Mouse (Mus musculus) C2C12 (cell line): ENCODE data around the gene Fam53b. TPM values are rescaled to one million over a fixed set of nuclear protein-coding genes. Genes with fewer than 3 reads are reported as not detected.
A peak's percentile ranks its signal among the peaks of the same experiment; 100 is the strongest.

Source experiments
- H3K27me3 ChIP-seq: one replicate; pipeline ENCODE4 v1.6.1; 2011; ENCODE audit not compliant: control insufficient read depth, insufficient read depth, insufficient read length
- H3K36me3 ChIP-seq: one replicate; pipeline ENCODE4 v1.6.1; 2011; ENCODE audit not compliant: control insufficient read depth, insufficient read depth
- H3K4me3 ChIP-seq: one replicate; pipeline ENCODE4 v1.5.1; 2011; ENCODE audit warnings: mild to moderate bottlenecking, control low read depth; ENCODE audit not compliant: poor library complexity, insufficient read depth, severe bottlenecking
- H3K79me2 ChIP-seq: one replicate; pipeline ENCODE4 v1.6.1; 2011; ENCODE audit not compliant: control insufficient read depth, insufficient read depth
- H3K79me3 ChIP-seq: one replicate; pipeline ENCODE4 v1.6.1; 2011; ENCODE audit warnings: low read depth, control low read depth
- H3ac ChIP-seq: one replicate; pipeline ENCODE3; 2011; ENCODE audit warnings: low read depth; ENCODE audit not compliant: control insufficient read depth, insufficient read length
- CEBPB ChIP-seq: IDR thresholded peaks from one replicate; pipeline ENCODE4 v1.6.1; 2011; ENCODE audit warnings: low read depth, mild to moderate bottlenecking, control low read depth, moderate library complexity
- CTCF ChIP-seq: IDR thresholded peaks from one replicate; pipeline ENCODE4 v1.5.1; 2011; ENCODE audit not compliant: control insufficient read depth, insufficient read depth, insufficient read length
- FOSL1 ChIP-seq: IDR thresholded peaks from one replicate; pipeline ENCODE4 v1.8.0; 2011; ENCODE audit warnings: mild to moderate bottlenecking, low read length; ENCODE audit not compliant: poor library complexity, insufficient read depth, severe bottlenecking
- MAX ChIP-seq: IDR thresholded peaks from one replicate; pipeline ENCODE4 v1.6.1; 2011; ENCODE audit warnings: mild to moderate bottlenecking, control low read depth
- MYOD1 ChIP-seq: IDR thresholded peaks from one replicate; pipeline ENCODE4 v1.6.1; 2011; ENCODE audit warnings: low read depth; ENCODE audit not compliant: control insufficient read depth, insufficient read length
- MYOG ChIP-seq: IDR thresholded peaks from one replicate; pipeline ENCODE4 v1.6.1; 2011; ENCODE audit not compliant: control insufficient read depth, insufficient read length; ENCODE audit errors: extremely low read depth
- USF1 ChIP-seq: IDR thresholded peaks from one replicate; pipeline ENCODE4 v1.6.1; 2011; ENCODE audit warnings: low read depth, mild to moderate bottlenecking, control low read depth, moderate library complexity
- polyA plus RNA-seq: library from polyadenylated mRNA; unstranded; fragments of >200 nt; fragmentation: generic; extraction: Trizol; gene quantifications from one replicate; pipeline ENCODE4 v1.2.1, GENCODE M21; 2012; ENCODE audit warnings: missing spikeins

Gene Fam53b
- polyA plus RNA-seq, 1 experiment, result 3.2 TPM

- H3K36me3 ChIP-seq, result no peaks in the 10 kb centered on the region
- H3K79me3 ChIP-seq, result no peaks in the 10 kb centered on the region
- no peak overlapping the region for H3ac ChIP-seq
- TF ChIP-seq MYOD1, result no peak
- no peak for TF ChIP-seq FOSL1
- TF ChIP-seq USF1, result no peak
- TF ChIP-seq CEBPB, result no peak
- TF ChIP-seq MAX, result no peak
- no peak for TF ChIP-seq MYOG
- no peak for TF ChIP-seq CTCF
- no peaks in the 10 kb centered on the region for H3K79me2 ChIP-seq
- H3K4me3 ChIP-seq, result no peak overlapping the region
- H3K27me3 ChIP-seq, result no peaks in the 10 kb centered on the region
These were observed 93.1 kb downstream of the Fam53b start for GRCm38 (mm10) chr7:132720562-132720961.

- Histone ChIP-seq H3K27me3 (no peaks in the 10 kb centered on the region), H3K36me3 (no peaks in the 10 kb centered on the region), H3K79me3 (no peaks in the 10 kb centered on the region), H3ac (no peak overlapping the region), H3K79me2 (no peaks in the 10 kb centered on the region), H3K4me3 (no peak overlapping the region)
- TF ChIP-seq FOSL1 (peak; percentile 73), CTCF (no peak)
These were observed 94.1 kb downstream of the Fam53b start for GRCm38 (mm10) chr7:132719570-132719969.

- Histone ChIP-seq H3K36me3 (no peaks in the 10 kb centered on the region), H3K79me2 (no peaks in the 10 kb centered on the region), H3K79me3 (no peaks in the 10 kb centered on the region)
These were observed 98.4 kb downstream of the Fam53b start for GRCm38 (mm10) chr7:132715259-132715658.

GRCm38 (mm10) chr7:132714236-132714923 lies 99.3 kb downstream of the Fam53b start:
- TF ChIP-seq USF1, result peak; percentile 45
- no peak for TF ChIP-seq MYOG
- TF ChIP-seq MAX, result no peak
- Histone ChIP-seq H3K36me3 (no peaks in the 10 kb centered on the region), H3ac (no peak overlapping the region), H3K4me3 (no peak overlapping the region), H3K79me2 (no peaks in the 10 kb centered on the region), H3K79me3 (no peaks in the 10 kb centered on the region), H3K27me3 (no peaks in the 10 kb centered on the region)

More at GRCm38 (mm10) chr7:132715259-132715658, 98.4 kb downstream of the Fam53b start:
- Histone ChIP-seq H3K4me3 (no peak overlapping the region), H3K27me3 (no peaks in the 10 kb centered on the region), H3ac (no peak overlapping the region)
- TF ChIP-seq MYOG, result no peak
- no peak for TF ChIP-seq MAX

GRCm38 (mm10) chr7:132713483-132714126 lies 100.1 kb downstream of the Fam53b start:
- H3K27me3 ChIP-seq, result no peaks in the 10 kb centered on the region
- no peak overlapping the region for H3K4me3 ChIP-seq
- TF ChIP-seq CEBPB (no peak), MAX (no peak), CTCF (no peak), USF1 (no peak), FOSL1 (no peak), MYOG (no peak), MYOD1 (no peak)
- no peak overlapping the region for H3ac ChIP-seq
- no peaks in the 10 kb centered on the region for H3K36me3 ChIP-seq
- no peaks in the 10 kb centered on the region for H3K79me2 ChIP-seq
- no peaks in the 10 kb centered on the region for H3K79me3 ChIP-seq

GRCm38 (mm10) chr7:132712956-132713355 lies 100.7 kb downstream of the Fam53b start:
- Histone ChIP-seq H3K36me3 (no peaks in the 10 kb centered on the region), H3K4me3 (no peak overlapping the region), H3ac (no peak overlapping the region), H3K27me3 (no peaks in the 10 kb centered on the region), H3K79me3 (no peaks in the 10 kb centered on the region), H3K79me2 (no peaks in the 10 kb centered on the region)
- no peak for TF ChIP-seq CEBPB
- no peak for TF ChIP-seq MAX
- TF ChIP-seq MYOD1, result no peak
- TF ChIP-seq CTCF, result no peak
- no peak for TF ChIP-seq USF1
- no peak for TF ChIP-seq MYOG
- no peak for TF ChIP-seq FOSL1
